Mouse (Mus musculus): ENCODE measurements around the gene Nell2. TPM values are rescaled to one million over a fixed set of nuclear protein-coding genes. Genes with fewer than 3 reads are reported as not detected.

Nell2 gene
- polyA plus RNA-seq, 1 experiment from 2014 or later: 95.2 TPM

- WGBS: 69% methylated on average over 10 of the region's 10 CpGs
- Histone ChIP-seq H3K27ac (replicated peaks) (0 out of 2 replicates have a peak overlapping the region, but pooled peaks have one; percentile 20), H3K4me2 (replicated peaks) (no peak overlapping the region), H3K4me3 (no peak overlapping the region), H3K4me1 (peaks cover 4% of the 10 kb centered on the region; the same call in 1 of the 2 replicates), H3K9me3 (no peaks in the 10 kb centered on the region), H3K27me3 (no peaks in the 10 kb centered on the region), H3K9ac (replicated peaks) (no peak overlapping the region), H3K36me3 (no peaks in the 10 kb centered on the region)
- no peak for ATAC-seq (ENCODE audit: low FRiP score, low read depth)
Measured at GRCm38 (mm10) chr15:95137018-95137810, 391.1 kb downstream of the Nell2 start.

- Histone ChIP-seq H3K27me3 (no peaks in the 10 kb centered on the region), H3K9me3 (no peaks in the 10 kb centered on the region), H3K36me3 (no peaks in the 10 kb centered on the region), H3K4me1 (peaks cover 4% of the 10 kb centered on the region; the same call in 1 of the 2 replicates), H3K4me3 (no peak overlapping the region), H3K27ac (replicated peaks) (no peak overlapping the region), H3K9ac (replicated peaks) (no peak overlapping the region), H3K4me2 (replicated peaks) (no peak overlapping the region)
- ATAC-seq (ENCODE audit: low FRiP score, low read depth): peak; percentile 71
- WGBS: 87% methylated on average over 17 of the region's 17 CpGs
Measured at GRCm38 (mm10) chr15:95135926-95136609, 392.3 kb downstream of the Nell2 start.

- Histone ChIP-seq H3K27me3 (no peaks in the 10 kb centered on the region), H3K9me3 (no peaks in the 10 kb centered on the region), H3K9ac (replicated peaks) (no peak overlapping the region), H3K27ac (replicated peaks) (no peak overlapping the region), H3K4me1 (peaks cover 4% of the 10 kb centered on the region; the same call in 1 of the 2 replicates), H3K4me3 (no peak overlapping the region), H3K4me2 (replicated peaks) (no peak overlapping the region), H3K36me3 (no peaks in the 10 kb centered on the region)
- ATAC-seq (ENCODE audit: low FRiP score, low read depth): no peak
- 74% methylated on average over 4 of the region's 4 CpGs for WGBS
Measured at GRCm38 (mm10) chr15:95131401-95131800, 397.0 kb downstream of the Nell2 start.

- H3K9ac ChIP-seq (replicated peaks): no peak overlapping the region
- WGBS: 83% methylated on average over 4 of the region's 4 CpGs
- no peaks in the 10 kb centered on the region for H3K9me3 ChIP-seq
- H3K27ac ChIP-seq (replicated peaks): no peak overlapping the region
- ATAC-seq (ENCODE audit: low FRiP score, low read depth): no peak
- H3K4me1 ChIP-seq: no peaks in the 10 kb centered on the region
- no peaks in the 10 kb centered on the region for H3K36me3 ChIP-seq
- H3K4me2 ChIP-seq (replicated peaks): no peak overlapping the region
- no peaks in the 10 kb centered on the region for H3K27me3 ChIP-seq
- no peak overlapping the region for H3K4me3 ChIP-seq
Measured at GRCm38 (mm10) chr15:95108626-95109025, 419.7 kb downstream of the Nell2 start.

- no peak overlapping the region for H3K4me2 ChIP-seq (replicated peaks)
- 81% methylated on average over 6 of the region's 8 CpGs for WGBS
- H3K4me1 ChIP-seq: no peaks in the 10 kb centered on the region
- H3K4me3 ChIP-seq: no peak overlapping the region
- no peak overlapping the region for H3K9ac ChIP-seq (replicated peaks)
- no peaks in the 10 kb centered on the region for H3K9me3 ChIP-seq
- no peaks in the 10 kb centered on the region for H3K27me3 ChIP-seq
- no peak overlapping the region for H3K27ac ChIP-seq (replicated peaks)
- H3K36me3 ChIP-seq: no peaks in the 10 kb centered on the region
- ATAC-seq (ENCODE audit: low FRiP score, low read depth): no peak
Measured at GRCm38 (mm10) chr15:95107246-95107809, 421.0 kb downstream of the Nell2 start.

- H3K9ac ChIP-seq (replicated peaks): no peak overlapping the region
- no peak overlapping the region for H3K4me3 ChIP-seq
Measured at GRCm38 (mm10) chr15:95101522-95101921, 426.8 kb downstream of the Nell2 start.

GRCm38 (mm10) chr15:95100133-95100532 is 428.2 kb downstream of the Nell2 start:
- H3K9ac ChIP-seq (replicated peaks): no peak overlapping the region
- no peak overlapping the region for H3K4me3 ChIP-seq
- H3K27ac ChIP-seq (replicated peaks): no peak overlapping the region
- H3K4me2 ChIP-seq (replicated peaks): no peak overlapping the region
- 90% methylated on average over 7 of the region's 7 CpGs for WGBS
- H3K36me3 ChIP-seq: no peaks in the 10 kb centered on the region
- no peaks in the 10 kb centered on the region for H3K9me3 ChIP-seq
- no peaks in the 10 kb centered on the region for H3K4me1 ChIP-seq
- no peaks in the 10 kb centered on the region for H3K27me3 ChIP-seq
- no peak for ATAC-seq (ENCODE audit: low FRiP score, low read depth)

More at GRCm38 (mm10) chr15:95101522-95101921, 426.8 kb downstream of the Nell2 start:
- Histone ChIP-seq H3K4me2 (replicated peaks) (no peak overlapping the region), H3K9me3 (no peaks in the 10 kb centered on the region), H3K4me1 (no peaks in the 10 kb centered on the region), H3K27ac (replicated peaks) (no peak overlapping the region), H3K27me3 (no peaks in the 10 kb centered on the region), H3K36me3 (no peaks in the 10 kb centered on the region)
- no peak for ATAC-seq (ENCODE audit: low FRiP score, low read depth)

- WGBS: 85% methylated on average over 7 of the region's 7 CpGs
- H3K27me3 ChIP-seq: no peaks in the 10 kb centered on the region
- no peak overlapping the region for H3K27ac ChIP-seq (replicated peaks)
- H3K9ac ChIP-seq (replicated peaks): no peak overlapping the region
- no peak overlapping the region for H3K4me3 ChIP-seq
- H3K4me2 ChIP-seq (replicated peaks): no peak overlapping the region
- no peaks in the 10 kb centered on the region for H3K36me3 ChIP-seq
- H3K4me1 ChIP-seq: no peaks in the 10 kb centered on the region
- no peaks in the 10 kb centered on the region for H3K9me3 ChIP-seq
- ATAC-seq (ENCODE audit: low FRiP score, low read depth): no peak
Measured at GRCm38 (mm10) chr15:95085962-95086361, 442.4 kb downstream of the Nell2 start.

- no peaks in the 10 kb centered on the region for H3K4me1 ChIP-seq
- H3K4me3 ChIP-seq: no peak overlapping the region
- 0 out of 2 replicates have a peak overlapping the region, but pooled peaks have one; percentile 5 for H3K27ac ChIP-seq (replicated peaks)
- WGBS: 66% methylated on average over 11 of the region's 11 CpGs
- H3K9me3 ChIP-seq: no peaks in the 10 kb centered on the region
- no peaks in the 10 kb centered on the region for H3K36me3 ChIP-seq
- H3K9ac ChIP-seq (replicated peaks): no peak overlapping the region
- ATAC-seq (ENCODE audit: low FRiP score, low read depth): peak; percentile 58; the same call in 1 of the 2 replicates
- H3K27me3 ChIP-seq: no peaks in the 10 kb centered on the region
- H3K4me2 ChIP-seq (replicated peaks): no peak overlapping the region
Measured at GRCm38 (mm10) chr15:95081654-95082053, 446.7 kb downstream of the Nell2 start.

- Histone ChIP-seq H3K27ac (replicated peaks) (0 out of 2 replicates have a peak overlapping the region, but pooled peaks have one; percentile 30), H3K4me2 (replicated peaks) (no peak overlapping the region), H3K27me3 (no peaks in the 10 kb centered on the region), H3K4me3 (no peak overlapping the region), H3K9ac (replicated peaks) (no peak overlapping the region), H3K9me3 (no peaks in the 10 kb centered on the region), H3K36me3 (no peaks in the 10 kb centered on the region), H3K4me1 (no peaks in the 10 kb centered on the region)
- no peak for ATAC-seq (ENCODE audit: low FRiP score, low read depth)
- 79% methylated on average over 12 of the region's 12 CpGs for WGBS
Measured at GRCm38 (mm10) chr15:95075356-95075755, 453.0 kb downstream of the Nell2 start.

- 89% methylated on average over 7 of the region's 7 CpGs for WGBS
- H3K9ac ChIP-seq (replicated peaks): no peak overlapping the region
- H3K4me2 ChIP-seq (replicated peaks): no peak overlapping the region
- H3K27ac ChIP-seq (replicated peaks): no peak overlapping the region
- H3K27me3 ChIP-seq: no peaks in the 10 kb centered on the region
- H3K4me3 ChIP-seq: no peak overlapping the region
- no peaks in the 10 kb centered on the region for H3K4me1 ChIP-seq
- no peaks in the 10 kb centered on the region for H3K9me3 ChIP-seq
- no peaks in the 10 kb centered on the region for H3K36me3 ChIP-seq
- no peak for ATAC-seq (ENCODE audit: low FRiP score, low read depth)
Measured at GRCm38 (mm10) chr15:95070881-95071280, 457.5 kb downstream of the Nell2 start.

GRCm38 (mm10) chr15:95068799-95069198 is 459.6 kb downstream of the Nell2 start:
- no peaks in the 10 kb centered on the region for H3K27me3 ChIP-seq
- H3K9me3 ChIP-seq: no peaks in the 10 kb centered on the region
- H3K9ac ChIP-seq (replicated peaks): no peak overlapping the region
- no peaks in the 10 kb centered on the region for H3K36me3 ChIP-seq
- WGBS: 76% methylated on average over 1 of the region's 1 CpGs
- no peaks in the 10 kb centered on the region for H3K4me1 ChIP-seq
- H3K27ac ChIP-seq (replicated peaks): no peak overlapping the region
- no peak overlapping the region for H3K4me3 ChIP-seq
- ATAC-seq (ENCODE audit: low FRiP score, low read depth): no peak
- no peak overlapping the region for H3K4me2 ChIP-seq (replicated peaks)

Data from midbrain, embryonic 12.5 days (tissue).